9 mouse cellular contexts compared by ENCODE assay signal in genomic region chr14:24939476-24940200, GRCm38 (mm10).
DNase-seq lines count a peak whose midpoint lies in the region; ATAC-seq lines count a peak whose summit lies in the region.
"Had no signal": no experiment of that assay in that cellular context is flagged by ENCODE, and none has a peak within 500 bp of the region (broad histone marks: within the 10 kb centered on the region; RNA-seq: fewer than 3 reads in every experiment).

No protein-coding gene starts in this region.

- H3K27me3 ChIP-seq in heart, embryonic 11.5 days (ENCODE audit: control insufficient read depth, insufficient read depth, low read length) = no peaks in the 10 kb centered on the region
- no peaks in the 10 kb centered on the region for H3K27me3 ChIP-seq in forebrain, embryonic 16.5 days (replicated peaks; ENCODE audit: control insufficient read depth, insufficient read depth, low read length)
- no peaks in the 10 kb centered on the region for H3K27me3 ChIP-seq in hindbrain, embryonic 15.5 days
- H3K27me3 ChIP-seq: megakaryocyte, embryonic 14.5 days had no signal

- WGBS in heart, embryonic 11.5 days (ENCODE audit: insufficient replicate concordance) = 70% methylated on average over 9 of the region's 9 CpGs
- 27% methylated on average over 9 of the region's 9 CpGs for whole genome bisulfite sequencing in forebrain, embryonic 16.5 days
- WGBS in hindbrain, embryonic 15.5 days = 42% methylated on average over 9 of the region's 9 CpGs

- no peak overlapping the region for H3K27ac ChIP-seq in heart, embryonic 11.5 days (ENCODE audit: low read depth, low read length)
- H3K27ac ChIP-seq in forebrain, embryonic 16.5 days (ENCODE audit: low read length) = peak overlapping the region; percentile 76
- peak overlapping the region; percentile 65 for H3K27ac ChIP-seq in hindbrain, embryonic 15.5 days (replicated peaks)

- no peak overlapping the region for H3K4me3 ChIP-seq in heart, embryonic 11.5 days (ENCODE audit: low read depth, low read length)
- H3K4me3 ChIP-seq in forebrain, embryonic 16.5 days (replicated peaks; ENCODE audit: low read length) = no peak overlapping the region
- H3K4me3 ChIP-seq in hindbrain, embryonic 15.5 days = no peak overlapping the region
- H3K4me3 ChIP-seq: megakaryocyte, embryonic 14.5 days had no signal

- no peak for ATAC-seq in heart, embryonic 11.5 days (replicated peaks; ENCODE audit: insufficient number of reproducible peaks, low FRiP score, low TSS enrichment)
- peak; percentile 92 for ATAC-seq in forebrain, embryonic 16.5 days
- peak; percentile 92 for ATAC-seq in hindbrain, embryonic 15.5 days (ENCODE audit: low FRiP score, low read depth)

- no peaks in the 10 kb centered on the region for H3K4me1 ChIP-seq in heart, embryonic 11.5 days (ENCODE audit: control insufficient read depth, insufficient read depth, low read length)
- peaks cover 17% of the 10 kb centered on the region for H3K4me1 ChIP-seq in forebrain, embryonic 16.5 days (replicated peaks; ENCODE audit: control insufficient read depth, insufficient read depth, low read length)
- H3K4me1 ChIP-seq in hindbrain, embryonic 15.5 days (replicated peaks) = peaks cover 11% of the 10 kb centered on the region

- intact Hi-C loops in left cerebral cortex, postnatal 14 days (cut with DNase I) = no loop called here

- H3K9me3 ChIP-seq in heart, embryonic 11.5 days (replicated peaks; ENCODE audit: control insufficient read depth, low read length) = no peaks in the 10 kb centered on the region
- H3K9me3 ChIP-seq in forebrain, embryonic 16.5 days (ENCODE audit: control insufficient read depth, low read length) = no peaks in the 10 kb centered on the region
- no peaks in the 10 kb centered on the region for H3K9me3 ChIP-seq in hindbrain, embryonic 15.5 days
- H3K9me3 ChIP-seq: megakaryocyte, embryonic 14.5 days had no signal

- H3K4me2 ChIP-seq in heart, embryonic 11.5 days = no peak overlapping the region
- no peak overlapping the region for H3K4me2 ChIP-seq in forebrain, embryonic 16.5 days (ENCODE audit: low read length)
- H3K4me2 ChIP-seq in hindbrain, embryonic 15.5 days = no peak overlapping the region

- no peak overlapping the region for H3K9ac ChIP-seq in heart, embryonic 11.5 days (ENCODE audit: low read depth, low read length)
- 0 out of 2 replicates have a peak overlapping the region, but pooled peaks have one; percentile 6 for H3K9ac ChIP-seq in forebrain, embryonic 16.5 days (replicated peaks; ENCODE audit: low read depth, low read length)
- no peak overlapping the region for H3K9ac ChIP-seq in hindbrain, embryonic 15.5 days

- H3K36me3 ChIP-seq in heart, embryonic 11.5 days (ENCODE audit: control insufficient read depth, insufficient read depth, low read length) = no peaks in the 10 kb centered on the region
- H3K36me3 ChIP-seq in forebrain, embryonic 16.5 days (ENCODE audit: control insufficient read depth, insufficient read depth) = no peaks in the 10 kb centered on the region
- no peaks in the 10 kb centered on the region for H3K36me3 ChIP-seq in hindbrain, embryonic 15.5 days

- peak; percentile 93 for DNase-seq in heart, adult 11 months
- peak; percentile 81 for DNase-seq in adrenal gland, postnatal 10 days
- peak; percentile 82 to 85 for DNase-seq in left cerebral cortex, postnatal 14 days (ENCODE audit: low spot score in 2 of 2)
- DNase-seq in retina, postnatal 1 day = peak; percentile 31
- no peak for DNase-seq in thymus, postnatal 4 days
